Mouse (Mus musculus) CD4-positive, CD25-positive, alpha-beta regulatory T cell, adult 4 months (primary cell): ENCODE data around the gene Kcnmb3. TPM values are rescaled to one million over a fixed set of nuclear protein-coding genes. Genes with fewer than 3 reads are reported as not detected.

Source experiments
- ATAC-seq: one replicate; pipeline ENCODE4 v1.8.0; 2017
- polyA plus RNA-seq, 2 experiments: library from polyadenylated mRNA; unstranded; fragments of 100-300 nt; shearing (Covaris generic); gene quantifications; one replicate each; pipeline ENCODE4 v1.2.1; 2017

Gene Kcnmb3
- polyA plus RNA-seq, result under 1 TPM; 0.60 to 0.81 TPM

- no peak for ATAC-seq
Observed at GRCm38 (mm10) chr3:32492097-32493090, at the start of gene Kcnmb3. Gene Kcnmb3, minus strand, starts transcription at chr3:32492231.

- ATAC-seq, result no peak
Observed at GRCm38 (mm10) chr3:32538091-32538490, 46.1 kb upstream of the Kcnmb3 start.

DNA sequence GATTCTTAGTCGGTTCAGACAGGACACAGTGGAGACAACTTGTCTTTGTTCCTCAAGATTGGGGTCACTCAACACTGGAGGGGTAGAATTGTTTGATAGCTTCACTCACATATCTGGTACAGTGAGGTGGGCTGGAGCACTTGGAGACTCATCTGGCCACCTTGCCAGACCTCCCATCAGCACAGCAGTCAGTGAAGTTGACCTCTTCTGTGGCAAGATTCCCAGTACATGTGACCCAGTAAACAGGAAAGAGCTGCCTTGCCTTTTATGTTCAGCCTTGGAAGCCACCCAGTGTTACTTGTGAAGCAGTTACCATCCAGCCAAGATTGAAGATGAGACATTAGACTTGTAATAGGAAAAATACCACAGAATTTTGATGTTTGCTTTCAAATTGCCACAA, 45.5 kb upstream of the Kcnmb3 start:
- no peak for ATAC-seq

GRCm38 (mm10) chr3:32535692-32536091, 43.7 kb upstream of the Kcnmb3 start:
- no peak for ATAC-seq

GRCm38 (mm10) chr3:32530041-32530440, 38.0 kb upstream of the Kcnmb3 start:
- ATAC-seq, result no peak

GRCm38 (mm10) chr3:32529303-32529898, 37.4 kb upstream of the Kcnmb3 start, which contains the start of gene Mfn1:
Gene Mfn1, plus strand, starts transcription at chr3:32529465.
- ATAC-seq, result peak; percentile 99

- no peak for ATAC-seq
Observed at GRCm38 (mm10) chr3:32527181-32527580, 35.1 kb upstream of the Kcnmb3 start.

- no peak for ATAC-seq
Observed at GRCm38 (mm10) chr3:32513528-32513927, 21.5 kb upstream of the Kcnmb3 start.

- ATAC-seq, result no peak
Observed at GRCm38 (mm10) chr3:32512686-32513284, 20.8 kb upstream of the Kcnmb3 start.

DNA sequence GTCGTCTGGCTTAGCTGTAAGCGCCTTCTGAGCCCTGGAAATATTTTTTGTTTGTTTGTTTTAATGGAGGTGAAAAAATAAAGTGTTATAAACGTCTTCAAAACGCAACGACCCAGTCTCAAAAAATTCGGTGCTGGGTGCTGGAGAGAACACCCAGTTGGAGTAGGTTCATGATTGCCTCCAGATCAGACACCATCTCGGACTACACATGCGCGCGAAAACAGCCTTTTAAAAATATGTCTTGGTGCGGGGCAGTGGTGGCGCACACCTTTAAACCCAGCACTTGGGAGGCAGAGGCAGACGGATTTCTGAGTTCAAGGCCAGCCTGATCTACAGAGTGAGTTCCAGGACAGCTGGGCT, 19.1 kb upstream of the Kcnmb3 start:
- no peak for ATAC-seq

DNA sequence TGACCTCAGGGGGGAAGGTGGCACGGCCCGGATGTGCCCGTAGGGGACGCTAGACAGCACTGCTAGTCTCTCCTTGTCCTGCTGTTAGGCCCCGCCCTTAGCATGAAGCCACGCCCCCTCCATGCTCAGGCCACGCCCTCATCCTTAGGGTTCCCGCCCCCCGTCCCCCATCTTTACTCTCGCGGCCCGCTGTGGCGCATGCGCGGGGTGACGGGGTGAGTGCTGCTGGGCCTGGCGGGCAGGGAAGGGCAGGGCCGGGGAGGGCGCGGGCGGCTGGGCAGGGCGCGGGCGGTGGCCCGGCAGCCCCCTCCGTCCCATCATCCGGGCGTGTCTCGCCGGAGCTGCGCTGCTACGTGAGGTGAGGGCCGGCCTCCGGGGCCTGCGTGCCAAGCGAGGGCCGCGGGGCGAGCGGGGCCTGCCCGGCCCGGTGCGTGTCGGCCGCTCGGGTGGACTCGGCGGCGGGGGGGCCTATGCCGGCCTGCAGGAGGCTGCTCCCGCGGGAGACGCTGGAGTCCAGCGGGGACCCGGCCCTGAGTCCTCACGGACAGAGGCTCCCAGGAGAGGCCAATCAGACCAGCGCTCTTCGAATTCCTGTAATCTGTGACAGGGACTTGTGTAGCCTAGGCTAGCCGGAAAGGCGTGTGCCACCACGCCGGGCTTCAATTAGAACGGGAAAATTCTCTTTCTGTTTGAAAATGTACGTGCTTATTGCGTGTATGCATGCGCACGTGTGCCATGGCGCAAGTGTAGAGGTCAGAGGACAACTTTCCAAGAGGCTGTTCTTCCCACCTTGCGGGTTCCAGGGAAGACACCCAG, 18.6 kb upstream of the Kcnmb3 start:
- peak; percentile 76 for ATAC-seq

GRCm38 (mm10) chr3:32509496-32510374, 17.7 kb upstream of the Kcnmb3 start, which contains the start of gene Zfp639:
Gene Zfp639, plus strand, starts transcription at chr3:32510259.
- peak; percentile 12 for ATAC-seq

DNA sequence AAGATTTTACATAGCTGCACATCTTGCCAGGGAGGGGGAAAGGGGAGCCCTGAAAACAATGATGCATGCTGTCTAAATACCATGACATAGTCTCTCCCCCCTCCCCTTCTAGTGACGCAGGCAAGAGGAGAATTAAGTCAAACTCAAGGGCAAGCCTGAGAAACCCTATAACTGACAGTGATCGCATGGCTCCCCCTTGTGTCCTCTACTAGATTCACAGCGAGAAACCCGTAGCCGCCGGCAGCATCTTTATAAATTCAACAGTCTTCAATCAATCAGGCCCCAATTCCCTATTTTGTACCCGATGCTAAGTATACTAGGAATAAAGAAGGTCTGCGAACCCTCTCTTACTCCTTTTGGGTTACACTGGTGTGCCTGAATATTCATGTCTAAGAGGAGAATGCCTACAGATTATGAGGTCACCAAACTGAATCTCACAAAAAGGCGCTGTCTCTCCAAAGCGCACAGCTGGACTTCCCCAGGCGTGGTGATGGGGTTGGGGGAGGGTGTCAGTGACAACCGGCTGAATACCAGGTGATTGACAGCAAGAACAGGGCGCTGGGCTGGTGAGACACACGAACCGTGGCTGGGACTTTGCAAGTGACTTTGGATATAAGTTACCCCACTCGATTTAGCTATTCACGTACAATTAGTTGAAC, 16.8 kb upstream of the Kcnmb3 start:
- ATAC-seq, result peak; percentile 71

DNA sequence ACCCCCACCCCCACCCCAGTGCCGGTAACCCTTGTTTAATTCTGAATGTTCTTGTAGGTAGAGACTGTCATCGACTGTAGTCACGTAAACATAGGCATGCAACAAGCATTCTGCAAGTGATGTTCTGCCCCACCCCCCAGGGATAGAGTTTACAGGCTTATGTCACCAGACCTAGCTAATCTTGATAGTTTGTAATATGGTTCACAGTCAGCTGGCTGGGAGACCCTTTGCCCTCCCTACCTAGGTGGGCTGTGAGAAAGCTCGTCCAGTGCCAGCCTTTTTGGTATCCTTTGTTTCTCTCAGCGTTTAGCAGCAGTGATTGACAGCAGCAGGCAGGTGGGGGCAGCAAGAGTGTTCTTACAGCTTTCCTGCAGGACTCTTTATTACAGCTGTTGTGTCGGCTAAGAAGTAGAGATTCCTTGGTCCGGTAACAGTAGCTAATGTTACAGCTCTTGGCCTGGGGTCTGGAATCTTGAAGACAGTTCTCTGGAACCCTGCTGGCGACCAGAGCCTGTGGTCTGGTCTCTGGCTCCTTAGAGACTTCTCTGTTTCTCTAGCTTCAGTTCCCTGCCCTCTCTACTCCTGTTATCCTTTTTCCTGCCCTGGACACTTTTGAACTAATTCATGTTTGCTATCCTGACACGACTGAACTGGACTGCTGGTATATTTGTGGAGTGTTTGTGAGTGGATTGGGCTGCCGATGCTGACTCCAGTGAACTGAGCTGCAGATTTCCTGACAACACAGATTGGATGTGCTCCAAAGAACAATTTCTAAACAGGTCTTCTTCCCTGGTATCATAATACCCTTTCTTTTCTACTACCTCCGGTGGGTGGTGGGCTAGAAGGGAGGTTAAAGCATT, 14.6 kb upstream of the Kcnmb3 start:
- no peak for ATAC-seq

DNA sequence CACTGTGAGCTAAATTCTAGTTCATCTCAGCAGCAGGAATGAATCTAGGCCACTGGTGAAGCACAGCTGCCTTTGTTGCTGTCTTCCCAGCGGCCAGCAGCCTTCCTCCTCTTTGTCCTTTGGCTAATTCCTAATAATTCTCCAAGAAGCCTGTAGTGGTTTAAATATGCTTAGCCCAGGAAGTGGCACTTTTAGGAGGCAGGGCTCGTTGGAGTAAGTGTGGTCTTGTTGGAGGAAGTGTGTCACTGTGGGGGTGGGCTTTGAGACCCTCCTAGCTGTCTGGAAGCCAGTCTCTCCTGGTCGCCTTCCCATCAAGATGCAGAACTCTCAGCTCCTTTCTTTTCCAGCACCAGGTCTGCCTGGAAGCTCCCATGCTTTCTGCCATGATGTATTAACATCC, 13.8 kb upstream of the Kcnmb3 start:
- no peak for ATAC-seq

DNA sequence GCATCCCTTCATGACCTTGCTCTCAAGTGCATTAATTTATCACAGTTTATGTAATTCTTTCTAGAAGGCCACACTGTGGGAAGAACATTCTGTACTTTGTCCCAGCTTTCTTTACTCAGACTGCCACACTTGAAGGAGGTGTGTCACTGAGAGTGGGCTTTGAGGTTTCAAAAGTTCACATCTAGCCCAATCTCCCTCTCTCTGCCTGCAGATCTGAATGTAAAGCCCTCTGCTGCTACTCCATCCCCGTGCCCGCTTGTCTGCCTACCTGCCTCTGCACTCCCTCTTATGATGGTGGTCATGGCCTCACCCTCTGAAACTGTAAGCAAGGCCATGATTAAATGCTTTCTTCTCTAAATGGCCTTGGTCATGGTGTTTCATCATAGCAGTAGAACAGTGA, 8.3 kb upstream of the Kcnmb3 start:
- no peak for ATAC-seq

- no peak for ATAC-seq
Observed at GRCm38 (mm10) chr3:32496711-32497070, 4.7 kb upstream of the Kcnmb3 start.

GRCm38 (mm10) chr3:32495856-32496710, 4.1 kb upstream of the Kcnmb3 start:
- ATAC-seq, result no peak
